Mouse (Mus musculus): Measurements from ENCODE around the gene Epsti1.
"Not testable (repeated sequence)": the region's sequence is repeated elsewhere in the genome, so short reads cannot be mapped to it uniquely, and the experiment has no call there.

- not testable (repeated sequence) for TF ChIP-seq MAZ (IDR thresholded peaks at IDR 0.05; ENCODE audit: low read depth, low read length); CTCF (IDR thresholded peaks at IDR 0.05 in 2 of 3, conservative IDR thresholded peaks at IDR 0.05 in 1 of 3; ENCODE audit: control insufficient read depth in 1 of 3, insufficient read depth in 1 of 3, low read depth in 2 of 3, low read length in 3 of 3, poor library complexity in 1 of 3, severe bottlenecking in 1 of 3); POLR2A (IDR thresholded peaks at IDR 0.05; ENCODE audit: control insufficient read depth in 1 of 2, insufficient read depth in 1 of 2, low read depth in 1 of 2, low read length in 2 of 2, poor library complexity in 1 of 2); ETS1 (IDR thresholded peaks at IDR 0.05; ENCODE audit: low read depth, low read length); CHD2 (IDR thresholded peaks at IDR 0.05; ENCODE audit: low read length); EP300 (IDR thresholded peaks at IDR 0.05; ENCODE audit: low read depth in 1 of 2, low read length in 2 of 2)
These were observed 26.2 kb upstream of the Epsti1 start for GRCm38 (mm10) chr14:77877876-77878275.
